Mouse (Mus musculus) thymus, adult 18-20 months (tissue): Measurements from ENCODE around the gene Ctrl.
A peak's percentile ranks its signal among the peaks of the same experiment; 100 is the strongest.

Experiments used
- DNase-seq, 2 experiments: peaks; one replicate each; pipeline ENCODE4 v3.0.0; 2022; ENCODE audit warnings: mixed read lengths in 2 of 2

The Ctrl gene

DNA sequence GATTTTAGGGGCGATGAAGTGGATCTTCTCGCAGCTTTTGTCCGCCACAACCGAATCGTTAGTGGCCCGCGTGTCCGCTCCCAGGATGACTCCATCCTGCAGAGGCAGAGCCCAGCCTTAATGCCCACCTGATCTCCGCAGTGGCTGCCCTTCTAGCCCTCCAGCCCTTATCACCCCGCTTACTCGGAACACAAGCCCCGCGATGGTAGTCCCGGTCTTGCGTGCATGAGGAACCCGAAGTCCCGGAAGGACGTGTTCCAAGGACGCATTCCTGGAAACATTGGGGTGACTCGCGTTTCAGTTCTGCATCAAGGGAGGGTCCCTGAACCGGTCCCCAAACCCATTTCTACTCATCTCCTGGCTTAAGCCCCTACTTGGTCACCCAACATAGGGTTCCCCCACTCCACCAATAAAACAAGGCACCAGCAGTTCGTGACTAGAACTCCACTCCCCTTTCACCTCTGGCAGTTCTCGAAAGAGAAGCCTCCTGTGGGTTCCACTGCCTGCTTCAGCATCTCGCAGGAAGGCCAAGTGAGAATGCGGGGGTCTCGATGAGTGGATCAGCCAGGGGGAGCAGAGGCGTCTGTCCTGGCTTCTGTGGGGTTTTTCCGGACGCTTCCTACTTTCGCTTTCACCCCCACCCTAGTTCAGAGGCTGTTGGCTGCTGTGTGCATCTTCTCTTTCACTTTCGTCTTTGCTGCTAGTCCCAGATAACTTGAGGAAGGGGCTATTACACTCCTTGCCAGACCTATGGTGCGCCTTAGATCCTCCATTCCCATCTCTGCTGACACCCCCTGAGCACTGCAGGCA, 4.0 kb upstream of the Ctrl start:
- DNase-seq, result peak; percentile 31 to 52

DNA sequence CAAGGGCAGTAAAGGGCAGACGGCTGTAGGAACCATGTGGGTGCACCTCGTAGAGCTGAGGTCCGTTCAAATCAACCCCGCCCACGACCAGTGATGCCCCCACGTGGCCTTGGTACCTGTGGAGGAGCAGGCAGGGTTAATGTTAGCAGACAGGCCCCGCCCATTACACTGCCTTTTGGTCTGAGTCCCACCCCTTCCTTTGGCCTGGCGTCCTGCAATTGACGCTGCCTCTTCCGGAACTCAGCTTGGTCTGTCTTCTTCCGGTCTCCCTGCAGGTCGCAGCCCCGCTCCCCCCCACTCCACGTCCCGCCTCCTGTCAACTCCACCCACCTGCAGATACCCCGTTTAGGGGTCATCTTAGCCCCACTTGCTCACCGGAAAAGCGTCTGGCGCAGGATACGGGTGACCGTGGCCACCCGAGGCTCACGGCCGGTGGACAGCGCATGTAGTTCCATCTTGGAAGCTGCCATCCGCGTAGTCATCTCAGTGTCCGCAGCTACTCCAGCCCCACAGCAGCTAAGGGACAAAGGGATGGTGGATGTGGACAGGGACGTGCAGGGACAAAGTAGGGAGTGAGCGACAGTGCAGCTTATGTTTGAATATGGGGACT, 3.3 kb upstream of the Ctrl start:
- peak; percentile 67 to 77 for DNase-seq

DNA sequence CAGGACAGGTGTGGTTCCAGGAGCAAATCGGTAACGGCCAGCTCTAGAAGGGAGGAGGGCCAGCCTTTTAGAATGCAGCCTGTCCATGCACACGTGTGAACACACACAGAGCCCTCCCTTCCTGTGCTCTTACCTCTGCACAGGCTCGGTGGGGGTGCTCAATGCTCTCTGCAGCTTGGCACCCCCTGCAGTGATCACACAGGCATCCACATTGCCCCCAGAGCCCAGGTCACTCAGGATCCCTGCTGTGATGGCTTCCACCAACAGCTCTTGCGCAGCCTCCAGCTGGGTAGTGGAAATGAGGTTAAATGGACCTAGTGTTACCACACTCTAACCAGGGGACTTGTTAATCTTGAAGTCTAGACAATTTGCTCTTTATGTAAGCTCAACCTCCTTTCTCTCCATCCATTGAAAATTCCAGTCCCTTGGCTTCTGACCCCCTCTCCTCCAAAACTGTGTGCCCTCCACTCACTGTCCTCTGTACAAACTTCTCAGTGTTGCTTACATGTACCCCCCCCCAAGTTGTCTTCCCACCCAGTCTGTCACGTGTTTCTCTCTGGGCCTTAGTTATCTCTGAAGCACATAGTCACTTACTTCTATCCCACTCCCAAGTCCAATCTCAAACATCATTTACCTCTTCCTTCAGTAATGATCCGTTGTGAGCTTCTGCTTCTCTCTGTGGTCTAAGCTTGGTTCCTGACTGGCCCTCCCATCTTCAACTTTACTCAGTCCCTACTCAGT, 2.4 kb upstream of the Ctrl start:
- DNase-seq, result no peak

DNA sequence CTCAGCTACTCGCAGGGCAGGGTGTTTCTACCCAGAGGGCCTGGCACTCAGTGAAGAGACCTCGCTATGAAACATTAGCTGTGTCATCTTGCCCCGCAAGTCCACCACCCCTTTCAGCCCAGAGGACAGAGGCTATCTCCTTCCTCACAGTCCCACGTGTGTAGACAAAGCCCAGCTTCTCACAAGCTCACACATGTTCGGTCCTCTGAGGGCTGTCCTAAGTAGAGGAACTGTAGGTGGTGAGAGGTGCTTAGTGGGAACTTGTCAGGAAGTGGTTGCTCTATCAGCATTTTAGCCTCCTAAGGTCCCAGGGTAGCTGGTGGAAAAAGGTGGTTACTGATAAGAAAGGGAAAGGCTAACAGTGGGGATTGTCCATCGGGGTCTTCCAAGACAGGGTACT, 1.4 kb upstream of the Ctrl start:
- no peak for DNase-seq

DNA sequence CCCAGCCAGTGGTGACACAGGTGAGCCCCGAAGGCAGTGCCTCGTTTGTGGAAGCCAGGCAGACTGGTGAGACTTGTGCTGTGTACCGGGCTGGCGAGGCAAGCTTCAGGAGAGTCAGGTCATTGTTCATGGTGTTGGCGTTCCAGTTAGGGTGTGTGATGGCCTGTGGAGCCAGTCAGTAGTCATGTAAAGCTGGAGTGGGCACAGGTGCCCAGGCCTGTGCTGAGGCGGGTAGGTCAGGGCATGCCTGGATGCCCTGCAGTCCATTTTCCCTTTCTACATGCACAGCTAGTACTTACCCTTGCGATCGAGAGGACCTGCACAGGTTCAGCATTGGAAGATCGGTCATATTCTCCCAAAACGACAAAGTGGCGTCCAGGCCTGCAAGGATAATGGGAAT, 1.1 kb downstream of the Ctrl start:
- no peak for DNase-seq

DNA sequence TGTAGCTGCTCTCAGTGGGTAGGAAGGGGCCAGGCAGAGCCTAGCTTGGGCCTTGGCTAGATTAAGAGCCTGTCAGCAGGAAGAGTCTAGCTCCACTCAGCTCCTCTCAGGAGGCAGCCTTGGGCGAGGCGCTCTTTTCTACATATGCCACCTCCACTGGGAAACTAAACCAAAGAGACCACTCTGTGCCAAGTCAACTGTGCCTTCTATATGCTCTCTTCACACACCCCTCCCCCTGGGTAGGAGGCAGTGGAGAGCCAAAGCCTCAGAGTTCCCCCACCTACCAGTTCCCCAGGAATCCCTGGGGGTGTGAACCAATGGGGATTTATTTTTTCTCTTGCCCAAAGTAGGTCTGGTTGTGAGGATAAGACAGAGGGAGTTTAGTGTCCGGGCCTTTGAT, 2.4 kb downstream of the Ctrl start:
- no peak for DNase-seq

- DNase-seq, result peak; percentile 51 to 64
Observed at GRCm38 (mm10) chr8:105930602-105931001, 3.1 kb downstream of the Ctrl start.

- DNase-seq, result no peak
Observed at GRCm38 (mm10) chr8:105925123-105925522, 8.5 kb downstream of the Ctrl start.

DNA sequence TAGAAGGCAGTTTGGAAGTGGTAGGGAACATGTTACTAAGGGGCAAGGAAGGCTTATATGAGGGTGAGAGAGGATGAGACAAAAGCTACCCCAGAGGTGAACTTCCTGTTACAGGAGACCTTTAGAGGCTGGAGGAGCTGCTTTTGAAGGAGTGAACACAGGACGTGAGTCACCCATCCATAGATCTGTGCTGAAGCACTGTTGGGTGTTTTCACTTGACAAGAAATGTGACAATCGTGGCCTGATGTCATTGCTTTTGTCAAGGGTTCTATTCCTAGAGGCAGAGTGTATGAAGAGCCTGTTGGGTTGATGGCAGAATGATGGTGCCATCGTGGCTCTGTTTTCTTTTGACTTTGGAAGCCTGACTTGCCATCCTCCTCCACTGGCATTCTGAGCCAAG, 14.3 kb downstream of the Ctrl start:
- no peak for DNase-seq

- DNase-seq, result no peak
Observed at GRCm38 (mm10) chr8:105900941-105901616, 32.6 kb downstream of the Ctrl start.

GRCm38 (mm10) chr8:105900180-105900940, 33.3 kb downstream of the Ctrl start, which contains the start of gene Pskh1:
Gene Pskh1, plus strand, starts transcription at chr8:105900441.
- peak; percentile 82 to 84 for DNase-seq

- no peak for DNase-seq
Observed at GRCm38 (mm10) chr8:105897801-105898480, 35.7 kb downstream of the Ctrl start.

DNA sequence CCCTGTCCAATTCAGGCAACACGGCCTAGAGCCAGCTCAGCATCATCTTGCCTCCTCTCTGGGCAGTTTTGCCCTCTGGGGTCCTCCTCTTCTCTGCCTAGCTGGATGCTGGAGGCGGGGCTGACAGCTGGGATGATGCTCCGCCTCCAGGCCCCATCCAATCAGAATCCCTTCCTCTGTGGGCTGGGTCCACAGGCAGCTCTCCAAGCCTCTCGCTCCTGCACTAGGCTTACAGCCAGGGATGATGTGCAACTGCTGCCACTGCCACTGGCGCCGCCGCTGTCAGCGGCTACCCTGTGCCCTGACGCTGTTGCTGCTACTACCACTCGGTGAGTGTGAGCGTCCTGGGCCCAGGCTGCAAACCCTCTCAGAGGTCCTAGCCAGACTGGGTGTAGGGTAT, 40.3 kb downstream of the Ctrl start, which contains the start of gene Nrn1l:
Gene Nrn1l (plus strand): TSS at position 229 of the 400 bp plus-strand sequence.
- no peak for DNase-seq

DNA sequence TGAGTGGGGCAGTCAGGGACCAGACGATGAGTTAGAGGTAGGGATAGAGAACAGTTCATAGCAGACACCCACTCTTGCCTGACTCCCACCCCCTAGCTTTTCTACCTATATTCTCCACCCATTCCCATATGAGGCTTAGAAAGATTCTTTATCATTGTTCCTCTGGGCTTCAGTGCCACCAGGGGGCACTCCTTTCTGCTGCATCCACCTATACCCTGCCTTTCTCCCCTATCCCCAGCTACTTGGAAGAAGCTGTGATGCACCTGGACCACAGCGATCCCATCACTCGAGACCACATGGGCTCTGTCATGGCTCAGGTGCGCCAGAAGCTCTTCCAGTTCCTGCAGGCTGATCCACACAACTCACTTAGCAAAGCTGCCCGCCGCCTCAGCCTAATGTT, 41.2 kb downstream of the Ctrl start:
- no peak for DNase-seq

- DNase-seq, result no peak
Observed at GRCm38 (mm10) chr8:105890870-105891269, 42.8 kb downstream of the Ctrl start.

- no peak for DNase-seq
Observed at GRCm38 (mm10) chr8:105889756-105890465, 43.8 kb downstream of the Ctrl start.
